21 mouse cellular contexts compared by ENCODE assay signal in genomic region chr5:21131943-21132342, GRCm38 (mm10). TPM values are rescaled to one million over a fixed set of nuclear protein-coding genes. Genes with fewer than 3 reads are reported as not detected.
A peak's percentile ranks its signal among the peaks of the same experiment; 100 is the strongest.
DNase-seq lines count a peak whose midpoint lies in the region; ATAC-seq and TF ChIP-seq lines count a peak whose summit lies in the region.
"Had no signal": no experiment of that assay in that cellular context is flagged by ENCODE, and none has a peak within 500 bp of the region (broad histone marks: within the 10 kb centered on the region; RNA-seq: fewer than 3 reads in every experiment).

No protein-coding gene starts in this region.

- H3K27ac ChIP-seq in heart, adult 2 months: peak overlapping the region; percentile 38; the same call in 1 of the 2 replicates
- no peak overlapping the region for H3K27ac ChIP-seq in heart, embryonic 10.5 days
- H3K27ac ChIP-seq: embryonic facial prominence, embryonic 12.5 days; forebrain, embryonic 13.5 days; limb, embryonic 10.5 days; liver, embryonic 14.5 days; stomach, embryonic 15.5 days had no signal

- no peak for TF ChIP-seq CTCF in heart, adult 2 months (IDR thresholded peaks at IDR 0.05)

- TF ChIP-seq EP300 in heart, adult 2 months (IDR thresholded peaks at IDR 0.05; ENCODE audit: insufficient read depth, low read depth, low read length): no peak

- H3K36me3 ChIP-seq in heart, adult 2 months (ENCODE audit: control insufficient read depth, insufficient read depth, low read length): no peaks in the 10 kb centered on the region
- no peaks in the 10 kb centered on the region for H3K36me3 ChIP-seq in heart, embryonic 10.5 days
- H3K36me3 ChIP-seq: embryonic facial prominence, embryonic 12.5 days; limb, embryonic 10.5 days; stomach, embryonic 15.5 days had no signal

- 79% methylated on average over 3 of the region's 3 CpGs for WGBS in heart, adult 2 months
- WGBS in heart, embryonic 10.5 days: 80% methylated on average over 3 of the region's 3 CpGs

- no peak overlapping the region for H3K4me3 ChIP-seq in heart, adult 2 months
- H3K4me3 ChIP-seq in heart, embryonic 10.5 days: no peak overlapping the region
- H3K4me3 ChIP-seq: embryonic facial prominence, embryonic 12.5 days; erythroblast, embryonic 14.5 days; forebrain, embryonic 13.5 days; limb, embryonic 10.5 days; stomach, embryonic 15.5 days had no signal

- no peak for DNase-seq in heart, adult 2 months
- DNase-seq in heart, embryonic 10.5 days (ENCODE audit: low spot score): no peak
- DNase-seq in lung, postnatal 25 days (ENCODE audit: low spot score): peak; percentile 39
- no peak for DNase-seq in lung, postnatal 14 days
- DNase-seq in gonadal fat pad, adult 2 months (ENCODE audit: low read depth): peak; percentile 60
- DNase-seq in urinary bladder, adult 18-20 months (ENCODE audit: low spot score in 2 of 2): no peak
- DNase-seq in thymus, adult 18-20 months: no peak
- DNase-seq: cerebellum, adult 8-10 months; gastrocnemius, postnatal 10 days; kidney, adult 18-20 months; kidney, postnatal 14 days; right cerebral cortex, postnatal 4 days had no signal

- H3K9ac ChIP-seq in heart, adult 2 months (ENCODE audit: low read depth, low read length): no peak overlapping the region
- H3K9ac ChIP-seq: embryonic facial prominence, embryonic 12.5 days; forebrain, embryonic 13.5 days; liver, embryonic 14.5 days; stomach, embryonic 15.5 days had no signal

- TF ChIP-seq POLR2A in heart, adult 2 months (IDR thresholded peaks at IDR 0.05; ENCODE audit: insufficient read depth, low read depth, low read length): no peak

- peak; percentile 86 for ATAC-seq in monocyte, adult 5-6 weeks (replicated peaks; ENCODE audit: insufficient number of reproducible peaks, low FRiP score, low TSS enrichment, poor library complexity, severe bottlenecking)
- ATAC-seq: forebrain, embryonic 13.5 days; midbrain, embryonic 16.5 days had no signal

- H3K27me3 ChIP-seq in heart, adult 2 months (ENCODE audit: control insufficient read depth, insufficient read depth, low read length): no peaks in the 10 kb centered on the region
- no peaks in the 10 kb centered on the region for H3K27me3 ChIP-seq in heart, embryonic 10.5 days (ENCODE audit: insufficient read depth, poor library complexity, severe bottlenecking)
- H3K27me3 ChIP-seq: CH12.LX; embryonic facial prominence, embryonic 12.5 days; forebrain, embryonic 13.5 days; stomach, embryonic 15.5 days had no signal

- no peaks in the 10 kb centered on the region; the same call in 1 of the 2 replicates for H3K4me1 ChIP-seq in heart, adult 2 months (ENCODE audit: control insufficient read depth, insufficient read depth, low read length)
- peaks cover 6% of the 10 kb centered on the region for H3K4me1 ChIP-seq in heart, embryonic 10.5 days
- H3K4me1 ChIP-seq: forebrain, embryonic 13.5 days; stomach, embryonic 15.5 days had no signal

- no peaks in the 10 kb centered on the region for H3K79me2 ChIP-seq in heart, adult 2 months (replicated peaks; ENCODE audit: control insufficient read depth, insufficient read depth, low read length)

- H3K9me3 ChIP-seq in heart, embryonic 10.5 days: no peaks in the 10 kb centered on the region
- H3K9me3 ChIP-seq: embryonic facial prominence, embryonic 12.5 days; forebrain, embryonic 13.5 days; limb, embryonic 10.5 days; stomach, embryonic 15.5 days had no signal

- intact Hi-C loops in heart, adult 2 months (cut with DNase I): no loop called here

RNA-seq across cellular contexts. Expression of gene Gsap, which starts 54.1 kb away (rescaled TPM):
- total RNA-seq in heart, adult 2 months (2021): 1 to 10 TPM; 3.5 to 3.7 TPM
- 1.7 and 4.7 TPM in 2 replicates for polyA plus RNA-seq in heart, adult 2 months (2012; rRNA removed)
- 0.73 and 0.78 TPM in 2 replicates for polyA plus RNA-seq in heart, embryonic 10.5 days (2016; fragmentation: Nextera tagmentation; extraction: Ambion mirVana)
- 1.9 and 2.7 TPM in 2 replicates for polyA plus RNA-seq in gonadal fat pad, adult 2 months (2012; rRNA removed)
- total RNA-seq in monocyte, adult 5-6 weeks (2017): 194 to 271 TPM (median 196 TPM) in 3 replicates

Comparison
In these comparisons a context has a peak if more than half of its experiments do, and no peak if none do; other contexts are left out.
1. DNase-seq: peak in lung, postnatal 25 days (single experiment) and gonadal fat pad, adult 2 months (single experiment); none in heart, adult 2 months (0 of 2), heart, embryonic 10.5 days (single experiment), lung, postnatal 14 days (single experiment), urinary bladder, adult 18-20 months (0 of 2) and thymus, adult 18-20 months (0 of 2).